Mouse (Mus musculus): ENCODE results near the gene Snta1. TPM values are rescaled to one million over a fixed set of nuclear protein-coding genes. Genes with fewer than 3 reads are reported as not detected.

The Snta1 gene
- polyA plus RNA-seq, 1 experiment from 2014 or later = 4.9 TPM

GRCm38 (mm10) chr2:154335572-154335971 is 72.3 kb downstream of the Snta1 start:
- 78% methylated on average over 4 of the region's 4 CpGs for WGBS
- no peak overlapping the region for H3K4me2 ChIP-seq (replicated peaks; ENCODE audit: low read depth)
- TF ChIP-seq CTCF (IDR thresholded peaks at IDR 0.05; ENCODE audit: low read depth) = no peak
- no peak for ATAC-seq
- H3K9ac ChIP-seq (ENCODE audit: low read depth, low read length) = no peak overlapping the region
- H3K4me1 ChIP-seq (replicated peaks; ENCODE audit: control insufficient read depth, insufficient read depth, low read length) = no peaks in the 10 kb centered on the region
- H3K9me3 ChIP-seq (ENCODE audit: control insufficient read depth) = no peaks in the 10 kb centered on the region
- H3K36me3 ChIP-seq (ENCODE audit: control insufficient read depth, insufficient read depth) = peaks cover 18% of the 10 kb centered on the region; the same call in 1 of the 2 replicates
- no peak overlapping the region for H3K27ac ChIP-seq (ENCODE audit: low read depth, low read length)
- H3K27me3 ChIP-seq (replicated peaks; ENCODE audit: control insufficient read depth, insufficient read depth, low read length) = no peaks in the 10 kb centered on the region
- no peak overlapping the region for H3K4me3 ChIP-seq (ENCODE audit: low read depth, low read length)

- no peak for ATAC-seq
- Histone ChIP-seq H3K4me3 (ENCODE audit: low read depth, low read length) (no peak overlapping the region), H3K9ac (ENCODE audit: low read depth, low read length) (no peak overlapping the region), H3K27me3 (replicated peaks; ENCODE audit: control insufficient read depth, insufficient read depth, low read length) (no peaks in the 10 kb centered on the region), H3K4me2 (replicated peaks; ENCODE audit: low read depth) (no peak overlapping the region), H3K27ac (ENCODE audit: low read depth, low read length) (no peak overlapping the region), H3K4me1 (replicated peaks; ENCODE audit: control insufficient read depth, insufficient read depth, low read length) (no peaks in the 10 kb centered on the region), H3K9me3 (ENCODE audit: control insufficient read depth) (no peaks in the 10 kb centered on the region), H3K36me3 (ENCODE audit: control insufficient read depth, insufficient read depth) (no peaks in the 10 kb centered on the region)
- TF ChIP-seq CTCF (IDR thresholded peaks at IDR 0.05; ENCODE audit: low read depth) = no peak
- 68% methylated on average over 3 of the region's 3 CpGs for WGBS
Measured at GRCm38 (mm10) chr2:154326852-154327251, 81.0 kb downstream of the Snta1 start.

Other genes with a start within 250 kb of the Snta1 start
- not detected in 2 replicates for gene Bpifa5, start 245.5 kb downstream of the Snta1 start, polyA plus RNA-seq (2015; fragmentation: Nextera tagmentation; extraction: Ambion mirVana)
- gene Bpifb1, start 217.3 kb downstream of the Snta1 start, polyA plus RNA-seq (2015; fragmentation: Nextera tagmentation; extraction: Ambion mirVana) = 3.7 and 29.4 TPM in 2 replicates
- gene Bpifb5, start 184.4 kb downstream of the Snta1 start, polyA plus RNA-seq (2015; fragmentation: Nextera tagmentation; extraction: Ambion mirVana) = 0.07 and 0.09 TPM in 2 replicates
- gene Bpifb9a, start 150.2 kb downstream of the Snta1 start, polyA plus RNA-seq (2015; fragmentation: Nextera tagmentation; extraction: Ambion mirVana) = not detected in 2 replicates
- gene Bpifb9b, start 100.9 kb downstream of the Snta1 start, polyA plus RNA-seq (2015; fragmentation: Nextera tagmentation; extraction: Ambion mirVana) = not detected in 2 replicates
- gene Cdk5rap1, start 35.1 kb downstream of the Snta1 start, polyA plus RNA-seq (2015; fragmentation: Nextera tagmentation; extraction: Ambion mirVana) = 4.3 and 13.9 TPM in 2 replicates
- gene Cbfa2t2, start 28.4 kb upstream of the Snta1 start, polyA plus RNA-seq (2015; fragmentation: Nextera tagmentation; extraction: Ambion mirVana) = 7.8 and 9.1 TPM in 2 replicates
- gene 1700003F12Rik, start 139.0 kb upstream of the Snta1 start, polyA plus RNA-seq (2015; fragmentation: Nextera tagmentation; extraction: Ambion mirVana) = 1.6 and 2.2 TPM in 2 replicates
- not detected in 2 replicates for gene Actl10, start 143.7 kb upstream of the Snta1 start, polyA plus RNA-seq (2015; fragmentation: Nextera tagmentation; extraction: Ambion mirVana)
- gene Necab3, start 150.8 kb upstream of the Snta1 start, polyA plus RNA-seq (2015; fragmentation: Nextera tagmentation; extraction: Ambion mirVana) = 0.29 and 0.58 TPM in 2 replicates
- gene E2f1, start 161.8 kb upstream of the Snta1 start, polyA plus RNA-seq (2015; fragmentation: Nextera tagmentation; extraction: Ambion mirVana) = 5.5 and 5.9 TPM in 2 replicates
- 62.5 and 66.6 TPM in 2 replicates for gene Pxmp4, start 195.6 kb upstream of the Snta1 start, polyA plus RNA-seq (2015; fragmentation: Nextera tagmentation; extraction: Ambion mirVana)
- gene Zfp341, start 205.2 kb upstream of the Snta1 start, polyA plus RNA-seq (2015; fragmentation: Nextera tagmentation; extraction: Ambion mirVana) = 0.17 and 0.44 TPM in 2 replicates
- 0.26 TPM in 1 of 2 replicates, not detected in the other for gene 4930519P11Rik, start 205.3 kb upstream of the Snta1 start, polyA plus RNA-seq (2015; fragmentation: Nextera tagmentation; extraction: Ambion mirVana)
- gene Chmp4b, start 243.6 kb upstream of the Snta1 start, polyA plus RNA-seq (2015; fragmentation: Nextera tagmentation; extraction: Ambion mirVana) = 60.8 and 62.4 TPM in 2 replicates